Mouse (Mus musculus): Measurements from ENCODE around the gene Ccdc9b.
A peak's percentile ranks its signal among the peaks of the same experiment; 100 is the strongest.

Ccdc9b gene

GRCm38 (mm10) chr2:118745915-118746901 lies 16.3 kb downstream of the Ccdc9b start:
- peak; percentile 40 to 65 for DNase-seq

- peak; percentile 86 to 96 for DNase-seq
Observed at GRCm38 (mm10) chr2:118745232-118745884, 17.1 kb downstream of the Ccdc9b start, which contains the start of gene Inafm2. TSS of gene Inafm2 (plus strand) at chr2:118745758.

- DNase-seq, result peak in 1 of 2 experiments; percentile 9
Observed at GRCm38 (mm10) chr2:118744621-118745020, 17.8 kb downstream of the Ccdc9b start.

GRCm38 (mm10) chr2:118743261-118743943 lies 19.1 kb downstream of the Ccdc9b start:
- DNase-seq, result peak; percentile 49 to 53

GRCm38 (mm10) chr2:118741183-118741582 lies 21.3 kb downstream of the Ccdc9b start:
- DNase-seq, result no peak

- DNase-seq, result peak in 1 of 2 experiments; percentile 10
Observed at GRCm38 (mm10) chr2:118740341-118740740, 22.1 kb downstream of the Ccdc9b start.

- peak in 1 of 2 experiments; percentile 24 for DNase-seq
Observed at GRCm38 (mm10) chr2:118733341-118733740, 29.1 kb downstream of the Ccdc9b start.

GRCm38 (mm10) chr2:118731981-118732380 lies 30.5 kb downstream of the Ccdc9b start:
- DNase-seq, result no peak

- DNase-seq, result peak; percentile 82 to 87
Observed at GRCm38 (mm10) chr2:118730622-118730915, 31.9 kb downstream of the Ccdc9b start.

GRCm38 (mm10) chr2:118729816-118730621 lies 32.4 kb downstream of the Ccdc9b start:
- DNase-seq, result peak in 1 of 2 experiments; percentile 27

GRCm38 (mm10) chr2:118729194-118729593 lies 33.3 kb downstream of the Ccdc9b start:
- DNase-seq, result peak in 1 of 2 experiments; percentile 16

GRCm38 (mm10) chr2:118728337-118728736 lies 34.1 kb downstream of the Ccdc9b start, which contains the start of gene Plcb2:
TSS of gene Plcb2 (minus strand) at chr2:118728438.
- peak; percentile 38 to 57 for DNase-seq

- no peak for DNase-seq
Observed at GRCm38 (mm10) chr2:118727911-118728310, 34.5 kb downstream of the Ccdc9b start.

GRCm38 (mm10) chr2:118726873-118727272 lies 35.6 kb downstream of the Ccdc9b start:
- no peak for DNase-seq

- DNase-seq, result no peak
Observed at GRCm38 (mm10) chr2:118725511-118725910, 37.0 kb downstream of the Ccdc9b start.

- no peak for DNase-seq
Observed at GRCm38 (mm10) chr2:118723693-118724486, 38.6 kb downstream of the Ccdc9b start.

GRCm38 (mm10) chr2:118716677-118717076 lies 45.8 kb downstream of the Ccdc9b start:
- DNase-seq, result no peak

- no peak for DNase-seq
Observed at GRCm38 (mm10) chr2:118714230-118714629, 48.2 kb downstream of the Ccdc9b start.

- no peak for DNase-seq
Observed at GRCm38 (mm10) chr2:118713631-118714030, 48.8 kb downstream of the Ccdc9b start.

GRCm38 (mm10) chr2:118711038-118711494 lies 51.4 kb downstream of the Ccdc9b start:
- peak; percentile 51 to 55 for DNase-seq

GRCm38 (mm10) chr2:118709655-118710221 lies 52.7 kb downstream of the Ccdc9b start:
- no peak for DNase-seq
